Mouse (Mus musculus) adrenal gland, adult 18-20 months (tissue): ENCODE data around the gene Olfr156. TPM values are rescaled to one million over a fixed set of nuclear protein-coding genes. Genes with fewer than 3 reads are reported as not detected.
A peak's percentile ranks its signal among the peaks of the same experiment; 100 is the strongest.
"Not testable (repeated sequence)": the region's sequence is repeated elsewhere in the genome, so short reads cannot be mapped to it uniquely, and the experiment has no call there.

Experiments
- DNase-seq, 2 experiments: peaks; one replicate each; pipeline ENCODE4 v3.0.0; 2021 to 2022; ENCODE audit warnings: low spot score in 2 of 2
- long read RNA-seq, 2 experiments: library from polyadenylated mRNA; stranded (forward); transcript quantifications; one replicate each; pipeline ENCODE4 v2.0.0; 2021
- total RNA-seq, 2 experiments: library from RNA; stranded (reverse); gene quantifications; 1 replicate in 1 of 2; 2 replicates in 1 of 2; pipeline ENCODE4 v1.2.3; 2021

Olfr156 gene
- not detected for total RNA-seq
- long read RNA-seq, experiment 1: 0 reads
- long read RNA-seq, experiment 2: 0 reads

- DNase-seq: no peak
Measured at GRCm38 (mm10) chr4:43823845-43824337, at the start of gene Olfr156. Gene Olfr156, minus strand, starts transcription at chr4:43823895.

DNA sequence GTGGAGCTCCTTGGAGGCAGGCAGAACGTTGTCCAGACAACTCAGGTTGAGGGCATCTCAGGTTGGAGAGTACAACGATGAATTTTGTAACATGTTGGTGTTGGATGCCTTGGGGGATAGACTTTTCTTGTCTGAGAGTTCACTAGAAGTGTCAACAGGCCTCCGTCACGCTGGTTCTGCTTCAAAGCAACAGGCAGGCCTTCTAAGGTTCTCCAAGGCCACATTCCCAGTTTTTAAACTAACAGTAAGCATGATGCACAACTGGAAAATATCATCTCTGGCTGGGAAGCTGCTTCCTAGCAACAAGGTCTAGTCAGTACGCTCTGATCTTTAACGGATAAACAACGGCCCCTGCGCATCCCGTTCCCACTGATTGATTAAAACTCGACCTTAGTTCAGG, 46.1 kb upstream of the Olfr156 start:
- no peak for DNase-seq

- DNase-seq: no peak
Measured at GRCm38 (mm10) chr4:43863298-43863697, 39.6 kb upstream of the Olfr156 start.

DNA sequence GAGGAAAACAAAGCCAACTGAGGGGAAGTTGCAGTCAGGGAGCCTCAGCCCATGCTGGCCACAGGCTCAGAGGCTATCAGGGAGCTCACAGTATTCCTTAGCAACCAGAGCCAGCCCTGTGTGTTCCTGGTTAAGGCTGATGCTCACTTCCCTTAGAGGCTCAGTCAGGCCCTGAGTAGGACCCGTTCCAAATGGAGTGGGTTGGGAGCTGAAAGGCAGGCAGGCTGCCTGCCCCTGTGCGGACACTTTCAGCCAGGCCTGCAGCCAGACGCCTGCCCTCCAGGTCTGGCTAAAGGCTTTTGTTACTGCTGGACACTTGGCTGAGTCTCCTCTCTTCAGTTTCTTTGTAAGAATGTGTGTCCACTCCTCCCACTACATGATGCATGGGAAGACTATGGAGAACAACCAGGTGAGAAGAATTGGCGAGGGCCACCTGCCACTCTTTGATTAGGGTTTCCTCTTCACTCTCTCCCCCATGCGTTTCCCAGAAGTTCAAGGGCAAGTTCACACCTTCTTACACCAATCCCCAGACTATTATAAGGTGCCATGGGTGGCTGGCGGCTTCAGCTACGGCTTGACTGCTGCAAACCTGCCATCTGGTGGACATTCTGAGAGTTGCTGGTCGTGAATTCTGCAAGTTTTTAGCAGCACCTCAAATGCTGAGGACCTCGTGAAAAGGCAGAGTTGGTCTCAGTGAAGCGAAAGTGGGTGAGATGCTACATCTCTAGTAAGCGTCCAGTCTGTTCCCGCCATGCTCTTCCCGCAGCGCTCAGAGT, 37.2 kb upstream of the Olfr156 start:
- peak; percentile 53 to 66 for DNase-seq

DNA sequence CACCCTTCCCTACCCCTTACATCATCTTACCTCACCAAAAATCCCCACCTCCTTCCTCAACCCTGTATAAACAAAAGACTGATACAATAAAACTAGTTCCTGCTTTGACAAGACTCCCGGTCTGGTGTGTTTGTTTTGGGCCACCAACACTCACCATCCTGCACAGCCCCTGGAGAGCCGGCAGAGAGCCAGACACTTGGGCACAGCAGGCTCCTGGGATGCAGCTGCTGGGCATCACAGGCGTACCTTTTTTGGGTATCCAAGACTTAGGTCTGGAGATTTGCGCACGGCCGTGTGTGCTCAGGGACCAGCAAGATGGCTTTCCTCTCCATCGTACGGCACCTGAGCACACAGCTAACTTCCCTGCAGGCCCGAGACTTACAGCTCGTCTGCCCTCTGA, 36.2 kb upstream of the Olfr156 start:
- no peak for DNase-seq

DNA sequence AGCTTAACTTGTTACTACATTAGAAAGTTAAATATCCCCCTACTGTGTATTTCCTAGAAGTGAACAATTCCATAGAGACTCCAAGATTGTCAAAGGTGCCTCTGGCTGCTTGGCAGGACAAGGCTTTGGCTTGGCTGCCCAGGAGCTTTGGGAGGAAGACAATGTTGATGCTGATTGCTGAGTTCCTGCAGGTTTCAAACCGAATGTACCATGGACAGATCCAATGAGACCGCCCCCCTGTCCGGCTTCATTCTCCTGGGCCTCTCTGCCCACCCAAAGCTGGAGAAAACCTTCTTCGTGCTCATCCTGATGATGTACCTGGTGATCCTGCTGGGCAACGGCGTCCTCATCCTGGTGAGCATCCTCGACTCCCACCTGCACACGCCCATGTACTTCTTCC, 30.4 kb upstream of the Olfr156 start:
- no peak for DNase-seq

DNA sequence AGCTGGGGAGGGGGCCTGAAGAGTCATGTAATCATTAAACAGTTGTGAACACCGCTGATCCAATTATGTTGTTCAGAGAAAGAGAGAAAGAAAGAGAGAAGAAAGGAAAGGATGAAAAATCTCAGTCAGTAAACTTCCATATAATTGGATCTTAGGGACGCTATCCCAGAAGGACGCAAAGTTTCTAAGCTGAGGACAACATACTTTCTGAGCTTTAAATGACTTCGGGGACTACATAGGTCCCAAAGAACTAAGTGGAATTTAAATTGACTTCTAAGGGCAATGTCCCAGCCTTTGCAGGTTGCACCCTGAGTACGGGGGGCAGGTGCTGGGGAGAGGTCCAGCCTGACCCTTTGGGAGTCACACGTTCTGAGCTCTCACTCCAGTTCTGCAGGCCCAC, 27.6 kb upstream of the Olfr156 start, which contains the start of gene Olfr155:
Gene Olfr155, plus strand, starts transcription at position 301 of the 400 bp plus-strand sequence.
- no peak for DNase-seq

GRCm38 (mm10) chr4:43840101-43840500, 16.4 kb upstream of the Olfr156 start, which contains the start of gene Olfr157:
Gene Olfr157, minus strand, starts transcription at chr4:43840201.
- no peak for DNase-seq

DNA sequence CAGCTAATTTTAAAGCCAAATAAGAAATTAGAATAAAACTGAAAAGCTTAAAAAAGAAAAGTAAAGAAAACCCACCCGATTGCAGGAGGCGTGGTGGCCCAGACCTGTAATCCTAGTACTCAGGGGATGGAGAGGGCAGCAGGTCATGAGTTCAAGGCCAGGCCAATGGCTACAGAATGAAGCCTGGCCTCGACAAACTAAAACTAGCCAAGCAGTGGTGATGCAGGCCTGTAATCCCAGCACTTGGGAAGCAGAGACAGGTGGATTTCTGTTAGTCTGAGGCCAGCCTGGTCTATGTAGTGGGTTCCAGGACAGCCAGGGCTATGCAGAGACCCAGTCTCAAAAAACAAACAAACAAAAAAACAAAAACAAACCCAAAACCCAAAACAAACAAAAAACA, 14.6 kb upstream of the Olfr156 start:
- no peak for DNase-seq

- no peak for DNase-seq
Measured at GRCm38 (mm10) chr4:43834749-43835148, 11.1 kb upstream of the Olfr156 start.

GRCm38 (mm10) chr4:43833752-43834151, 10.1 kb upstream of the Olfr156 start:
- no peak for DNase-seq

GRCm38 (mm10) chr4:43832031-43832430, 8.3 kb upstream of the Olfr156 start:
- no peak for DNase-seq

DNA sequence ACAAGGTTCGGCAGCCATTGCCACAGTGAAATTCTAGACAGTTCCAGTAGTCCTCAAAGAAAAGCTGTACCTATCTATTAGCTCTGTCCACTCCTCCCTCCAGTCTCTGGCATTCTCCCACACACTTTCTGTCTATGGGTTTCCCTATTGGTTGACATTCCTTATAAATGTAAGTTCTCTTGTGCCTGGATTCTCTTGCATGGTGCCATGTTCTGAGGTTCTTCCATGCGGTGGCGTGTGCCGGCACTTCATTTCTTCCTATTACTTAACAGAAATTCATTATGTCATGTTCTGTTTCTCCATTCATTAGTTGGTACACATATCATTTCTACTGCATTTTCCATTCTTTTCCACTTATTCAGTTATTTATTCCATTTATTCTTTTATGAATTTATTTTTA, 5.1 kb upstream of the Olfr156 start:
- no peak for DNase-seq

GRCm38 (mm10) chr4:43822896-43823550, 672 bp downstream of the Olfr156 start:
- DNase-seq: no peak

- no peak for DNase-seq
Measured at GRCm38 (mm10) chr4:43798936-43799335, 24.8 kb downstream of the Olfr156 start.

- not testable (repeated sequence) for DNase-seq
Measured at GRCm38 (mm10) chr4:43795844-43796243, 27.9 kb downstream of the Olfr156 start.

GRCm38 (mm10) chr4:43795296-43795695, 28.4 kb downstream of the Olfr156 start:
- no peak for DNase-seq

- no peak for DNase-seq
Measured at GRCm38 (mm10) chr4:43772304-43772703, 51.4 kb downstream of the Olfr156 start.

DNA sequence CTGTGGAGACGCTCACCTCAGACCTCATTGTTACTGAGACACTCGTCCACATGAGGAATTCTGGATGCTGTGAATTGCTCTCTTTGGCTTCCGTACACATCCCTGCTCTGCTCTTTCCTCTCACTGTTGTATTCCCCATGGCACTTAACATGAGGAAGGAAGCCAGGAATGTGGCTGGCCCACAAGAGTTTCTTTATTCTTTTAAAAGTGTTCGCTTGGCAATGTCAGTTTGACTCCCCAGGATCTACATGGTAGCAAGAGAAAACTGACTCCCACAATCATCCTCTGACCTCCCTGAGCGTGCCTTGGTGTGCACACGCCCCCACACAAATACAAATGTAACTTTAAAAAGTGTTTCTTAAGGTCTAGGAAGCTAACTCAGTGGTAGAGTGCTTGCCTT, 52.1 kb downstream of the Olfr156 start:
- no peak for DNase-seq

DNA sequence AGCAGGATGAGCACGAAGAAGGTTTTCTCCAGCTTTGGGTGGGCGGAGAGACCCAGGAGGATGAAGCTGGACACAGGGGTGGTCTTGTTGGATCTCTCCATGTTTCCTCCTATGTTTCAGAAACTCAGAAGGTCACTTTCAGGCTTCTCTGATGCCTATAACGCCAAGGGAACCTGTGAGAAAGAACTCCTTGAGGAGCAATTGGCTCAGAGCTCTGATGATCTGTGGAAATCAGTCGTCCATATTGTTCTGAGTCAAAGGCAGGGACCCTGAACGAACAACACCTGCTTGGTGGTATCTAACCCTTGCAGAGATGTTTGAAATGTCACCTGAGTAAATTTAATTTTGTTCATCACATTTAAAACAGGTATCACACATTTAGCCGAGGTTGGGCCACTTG, 52.8 kb downstream of the Olfr156 start, which contains the start of gene Olfr159:
Gene Olfr159, minus strand, starts transcription at position 101 of the 400 bp plus-strand sequence.
- DNase-seq: no peak
